Mouse (Mus musculus) CH12.LX (cell line): ENCODE measurements around the gene Rhbg. TPM values are rescaled to one million over a fixed set of nuclear protein-coding genes. Genes with fewer than 3 reads are reported as not detected.

Experiments
- DNase-seq: peaks from one replicate; pipeline ENCODE4 v3.0.0-alpha.2; 2013; ENCODE audit errors: extremely low read depth
- H3K27ac ChIP-seq: 2 replicates; pipeline ENCODE4 v1.5.1; 2012; ENCODE audit warnings: low read depth, mild to moderate bottlenecking, control low read depth, moderate library complexity; ENCODE audit not compliant: insufficient read depth
- H3K27me3 ChIP-seq: replicated peaks from 2 replicates; pipeline ENCODE3; 2012; ENCODE audit warnings: inconsistent platforms
- H3K36me3 ChIP-seq, 2 experiments: replicated peaks in 1 of 2; 2 replicates each; pipeline versions ENCODE3 to v1.6.1; 2012; ENCODE audit warnings: inconsistent platforms in 1 of 2, low read length in 1 of 2, mild to moderate bottlenecking in 1 of 2, mixed read lengths in 1 of 2, moderate library complexity in 1 of 2; ENCODE audit not compliant: control insufficient read depth in 1 of 2, insufficient read depth in 1 of 2
- H3K4me1 ChIP-seq, 2 experiments: 2 replicates each; pipeline ENCODE4 v1.6.1; 2012; ENCODE audit warnings: inconsistent platforms in 1 of 2, moderate library complexity in 1 of 2; ENCODE audit not compliant: insufficient read depth in 2 of 2, control insufficient read depth in 1 of 2
- H3K4me2 ChIP-seq: 2 replicates; pipeline ENCODE4 v1.6.1; 2012; ENCODE audit warnings: low read depth, mild to moderate bottlenecking, control low read depth; ENCODE audit not compliant: poor library complexity, insufficient read depth, severe bottlenecking
- H3K4me3 ChIP-seq, 3 experiments: fragments of 150-350 bp in 1 of 3; sonication (generic) in 1 of 3; replicated peaks in 1 of 3; 2 replicates each; pipeline versions ENCODE3 to v1.5.1; 2011 to 2012; ENCODE audit warnings: low read depth in 2 of 3, low read length in 2 of 3, mild to moderate bottlenecking in 2 of 3, moderate library complexity in 2 of 3, control low read depth in 1 of 3, improper control_type of control experiment in 1 of 3, inconsistent platforms in 1 of 3, mixed read lengths in 1 of 3; ENCODE audit not compliant: poor library complexity in 1 of 3
- H3K79me2 ChIP-seq: replicated peaks from 2 replicates; pipeline ENCODE4 v1.6.1; 2012; ENCODE audit warnings: mild to moderate bottlenecking, moderate library complexity; ENCODE audit not compliant: control insufficient read depth, poor library complexity, insufficient read depth, severe bottlenecking; ENCODE audit errors: extremely low read depth
- H3K9ac ChIP-seq: 2 replicates; pipeline ENCODE4 v1.6.1; 2012; ENCODE audit warnings: low read depth, mild to moderate bottlenecking, control low read depth, moderate library complexity; ENCODE audit not compliant: insufficient read depth
- H3K9me3 ChIP-seq: replicated peaks from 2 replicates; pipeline ENCODE3; 2012; ENCODE audit warnings: low read length, inconsistent platforms, mixed read lengths
- CHD2 ChIP-seq: IDR thresholded peaks from 2 replicates; pipeline ENCODE4 v1.6.1; 2011; ENCODE audit warnings: low read length, improper control_type of control experiment
- CTCF ChIP-seq, 2 experiments: IDR thresholded peaks in 1 of 2; conservative IDR thresholded peaks in 1 of 2; 2 replicates each; pipeline ENCODE4 v1.5.1; 2011 to 2012; ENCODE audit warnings: low read depth in 2 of 2, low read length in 2 of 2, improper control_type of control experiment in 1 of 2, inconsistent platforms in 1 of 2, mild to moderate bottlenecking in 1 of 2, moderate library complexity in 1 of 2
- E2F4 ChIP-seq: IDR thresholded peaks from 2 replicates; pipeline ENCODE4 v1.6.1; 2011; ENCODE audit warnings: low read depth, low read length, improper control_type of control experiment; ENCODE audit not compliant: insufficient replicate concordance
- ETS1 ChIP-seq: conservative IDR thresholded peaks from 2 replicates; pipeline ENCODE4 v1.6.1; 2012; ENCODE audit warnings: low read depth, mild to moderate bottlenecking, inconsistent platforms, low read length, improper control_type of control experiment, moderate library complexity
- IRF4 ChIP-seq: IDR thresholded peaks from 2 replicates; pipeline ENCODE4 v1.6.1; 2014; ENCODE audit warnings: low read depth, mild to moderate bottlenecking, inconsistent platforms, low read length, improper control_type of control experiment
- JUN ChIP-seq: IDR thresholded peaks from 2 replicates; pipeline ENCODE4 v1.6.1; 2011; ENCODE audit warnings: low read depth, mild to moderate bottlenecking, low read length, improper control_type of control experiment, moderate library complexity; ENCODE audit not compliant: insufficient read depth
- KAT2A ChIP-seq: IDR thresholded peaks from 2 replicates; pipeline ENCODE4 v1.6.1; 2012; ENCODE audit warnings: low read length, improper control_type of control experiment, inconsistent platforms; ENCODE audit not compliant: insufficient replicate concordance
- MEF2A ChIP-seq: IDR thresholded peaks from 2 replicates; pipeline ENCODE4 v1.6.1; 2014; ENCODE audit warnings: low read depth, mild to moderate bottlenecking, inconsistent platforms, low read length, improper control_type of control experiment, borderline replicate concordance
- POLR2AphosphoS2 ChIP-seq: IDR thresholded peaks from 2 replicates; pipeline ENCODE4 v1.6.1; 2011; ENCODE audit warnings: low read depth, low read length, improper control_type of control experiment
- RCOR1 ChIP-seq: conservative IDR thresholded peaks from 2 replicates; pipeline ENCODE4 v1.6.1; 2012; ENCODE audit warnings: low read depth, mild to moderate bottlenecking, inconsistent platforms, low read length, improper control_type of control experiment
- SMC3 ChIP-seq: IDR thresholded peaks from 2 replicates; pipeline ENCODE4 v1.6.1; 2011; ENCODE audit warnings: low read depth, low read length, improper control_type of control experiment
- TBP ChIP-seq: conservative IDR thresholded peaks from 2 replicates; pipeline ENCODE4 v1.6.1; 2011; ENCODE audit warnings: low read depth, low read length, improper control_type of control experiment
- ZMIZ1 ChIP-seq: IDR thresholded peaks from 2 replicates; pipeline ENCODE4 v1.6.1; 2012; ENCODE audit warnings: low read depth, mild to moderate bottlenecking, inconsistent platforms, low read length, improper control_type of control experiment
- dilution Hi-C: fragments of 300-500 bp; cut with MboI; formaldehyde crosslinking; loops from 2 replicates; pipeline ENCODE4 v1.14.3; 2020; ENCODE audit warnings: low sequenced_read_pairs; ENCODE audit not compliant: extremely low pct_unique_long_range_greater_than_20kb, extremely low pct_ligation_motif_present
- in situ Hi-C: fragments of 300-500 bp; cut with MboI; formaldehyde crosslinking; loops from 3 replicates; pipeline ENCODE4 v1.14.3; 2019; ENCODE audit warnings: low sequenced_read_pairs, low pct_ligation_motif_present, low pct_unique_long_range_greater_than_20kb, mixed read lengths
- polyA plus RNA-seq: library from polyadenylated mRNA; unstranded; fragments of >175 nt; gene quantifications from 2 replicates; pipeline ENCODE4 v1.2.1, GENCODE M21; 2012; ENCODE audit warnings: low read depth; ENCODE audit not compliant: insufficient read length
- total RNA-seq, 2 experiments: library from RNA; depleted of rRNA; stranded (reverse); fragments of 300-350 nt in 1 of 2; fragments of >200 nt in 1 of 2; gene quantifications; 2 replicates each; pipeline ENCODE4 v1.2.3; 2012 to 2014

Gene Rhbg
- 0.08 TPM in 1 of 2 replicates, not detected in the other for total RNA-seq (2012; rRNA removed)
- total RNA-seq (2014; rRNA removed), result not detected in 2 replicates
- not detected in 2 replicates for polyA plus RNA-seq

- Histone ChIP-seq H3K27me3 (peaks cover 56% of the 10 kb centered on the region), H3K36me3 (no peaks in the 10 kb centered on the region), H3K4me2 (peak within 1 kb of the TSS; percentile 23), H3K9ac (no peak within 1 kb of the TSS), H3K9me3 (no peaks in the 10 kb centered on the region), H3K79me2 (no peaks in the 10 kb centered on the region), H3K27ac (no peak within 1 kb of the TSS), H3K4me1 (peaks cover 0 to 29% of the 10 kb centered on the region in 2 experiments; a peak in 2 of 4 replicates), H3K4me3 (peak within 1 kb of the TSS in 1 of 3 experiments; percentile 40)
- DNase-seq, result no peak
- dilution Hi-C loops (no loop called here), in situ Hi-C loops (no loop called here)
- TF ChIP-seq CTCF (conservative IDR thresholded peaks at IDR 0.05 in 1 of 2, IDR thresholded peaks at IDR 0.05 in 1 of 2; ENCODE audit: low read depth in 2 of 2, low read length in 2 of 2) (no peak), ZMIZ1 (no peak), KAT2A (no peak), MEF2A (no peak)
Measured at GRCm38 (mm10) chr3:88254268-88254926, at the start of gene Rhbg. Gene Rhbg, minus strand, starts transcription at chr3:88254709.

DNA sequence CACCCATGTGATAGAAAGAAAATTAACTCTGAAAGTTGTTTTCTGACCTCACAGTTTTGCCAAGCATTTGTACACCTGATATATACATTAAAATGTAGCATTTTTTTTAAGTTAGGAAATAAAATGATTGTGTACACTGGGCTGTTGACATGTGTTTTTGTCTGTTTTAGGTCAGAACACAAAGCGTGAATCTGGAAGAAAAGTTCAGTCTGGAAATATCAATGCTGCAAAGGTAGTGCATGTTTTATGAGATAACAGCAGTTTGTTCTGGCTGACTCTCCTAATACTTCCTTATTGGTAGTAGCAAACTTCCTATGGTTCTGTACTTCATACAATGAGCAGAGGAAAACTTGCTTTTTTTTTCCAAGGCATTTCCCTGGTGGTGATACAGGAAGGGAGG lies 44.7 kb upstream of the Rhbg start:
- peaks cover 50% of the 10 kb centered on the region for H3K79me2 ChIP-seq
- H3K27me3 ChIP-seq, result no peaks in the 10 kb centered on the region
- no peak for DNase-seq
- H3K36me3 ChIP-seq, result peaks cover 43 to 59% of the 10 kb centered on the region in 2 experiments
- in situ Hi-C loops (loop anchor here (5.0 kb wide), 1 partner anchor 33 kb away; no protein-coding TSS in a partner anchor), dilution Hi-C loops (no loop called here)
- no peak overlapping the region for H3K4me2 ChIP-seq
- H3K27ac ChIP-seq, result no peak overlapping the region
- TF ChIP-seq IRF4 (no peak), JUN (no peak), TBP (no peak), RCOR1 (no peak), SMC3 (no peak), CHD2 (no peak), ETS1 (no peak), POLR2AphosphoS2 (no peak), E2F4 (no peak)
- H3K4me1 ChIP-seq, result peaks cover 0 to 28% of the 10 kb centered on the region in 2 experiments; a peak in 3 of 4 replicates
- H3K9me3 ChIP-seq, result no peaks in the 10 kb centered on the region
- no peak overlapping the region for H3K4me3 ChIP-seq
- peak overlapping the region; percentile 13; the same call in 1 of the 2 replicates for H3K9ac ChIP-seq
